Mouse (Mus musculus) spleen, adult 2 months (tissue): ENCODE data around the gene Tmem223.

Experiments used
- CTCF ChIP-seq: fragments of 200-500 bp; IDR thresholded peaks from 2 replicates; pipeline ENCODE4 v1.5.1; 2011; ENCODE audit warnings: mild to moderate bottlenecking, inconsistent platforms; ENCODE audit not compliant: insufficient read depth, insufficient read length, insufficient replicate concordance; ENCODE audit errors: extremely low read depth
- POLR2A ChIP-seq: fragments of 200-500 bp; IDR thresholded peaks from 2 replicates; pipeline ENCODE4 v1.6.1; 2011; ENCODE audit warnings: low read depth, low read length, inconsistent platforms

DNA sequence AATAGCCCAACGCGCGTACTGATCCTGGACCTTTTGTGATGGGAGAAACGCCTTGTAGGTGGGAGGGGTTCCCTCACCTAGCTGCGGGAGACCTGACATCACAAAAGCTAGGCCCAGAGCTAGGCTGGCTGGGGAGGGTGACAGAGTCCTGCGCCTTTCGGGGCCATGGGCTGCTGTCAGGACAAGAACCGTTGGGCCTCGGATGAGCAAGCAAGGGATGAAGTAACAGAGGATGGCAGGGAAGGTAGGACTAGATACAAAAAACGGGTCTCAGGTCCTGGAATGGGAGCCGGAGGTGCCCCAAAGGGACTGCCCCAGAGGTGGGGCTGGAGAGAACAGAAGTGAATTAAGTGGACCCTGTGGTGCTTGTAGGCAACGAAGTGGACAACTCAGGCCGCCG lies 30.2 kb upstream of the Tmem223 start, which contains the start of gene 1700092M07Rik:
- TF ChIP-seq POLR2A (no peak), CTCF (no peak)
